Mouse (Mus musculus) erythroblast, embryonic 14.5 days (primary cell): ENCODE results near the gene Pttg1ip.

ENCODE experiments used
- GATA1 ChIP-seq: IDR thresholded peaks from 2 replicates; pipeline ENCODE4 v1.6.1; 2012; ENCODE audit warnings: low read length, inconsistent platforms, mixed read lengths
- TAL1 ChIP-seq: IDR thresholded peaks from 3 replicates; pipeline ENCODE4 v1.6.1; 2012; ENCODE audit warnings: low read length, inconsistent platforms, mixed read lengths

DNA sequence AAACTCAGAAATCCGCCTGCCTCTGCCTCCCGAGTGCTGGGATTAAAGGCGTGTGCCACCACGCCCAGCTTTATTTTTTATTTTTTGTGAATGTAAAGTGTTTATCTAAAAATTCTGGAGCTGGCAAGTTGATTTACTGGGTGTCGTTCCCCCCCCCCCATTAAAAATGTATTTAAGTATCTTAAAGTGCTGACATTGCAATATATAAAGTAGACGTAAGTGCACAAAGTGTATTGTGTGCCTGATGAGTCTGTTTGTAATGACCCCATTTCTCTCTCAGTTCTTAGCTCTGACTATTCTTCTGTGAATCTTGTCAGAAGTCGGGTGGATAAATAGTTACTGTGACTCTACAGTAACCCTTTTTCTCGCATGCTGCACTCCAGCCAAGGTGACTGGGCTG is 34.1 kb downstream of the Pttg1ip start:
- TF ChIP-seq TAL1 (no peak), GATA1 (no peak)
